Mouse (Mus musculus): ENCODE data around the gene Zfp605. TPM values are rescaled to one million over a fixed set of nuclear protein-coding genes. Genes with fewer than 3 reads are reported as not detected.

Gene Zfp605
- polyA plus RNA-seq, 1 experiment from 2014 or later = 12.5 TPM

Other genes with a start within 250 kb of the Zfp605 start
- gene Gm15446, start 186.7 kb upstream of the Zfp605 start, polyA plus RNA-seq (2016; fragmentation: Nextera tagmentation; extraction: Ambion mirVana) = 0.52 and 0.53 TPM in 2 replicates
- gene Zfp932, start 113.6 kb upstream of the Zfp605 start, polyA plus RNA-seq (2016; fragmentation: Nextera tagmentation; extraction: Ambion mirVana) = 22.2 and 25.1 TPM in 2 replicates
- 5.4 and 7.5 TPM in 2 replicates for gene Gm17655, start 37.6 kb upstream of the Zfp605 start, polyA plus RNA-seq (2016; fragmentation: Nextera tagmentation; extraction: Ambion mirVana)
- 1.0 and 1.1 TPM in 2 replicates for gene Gm35315, start 15.7 kb upstream of the Zfp605 start, polyA plus RNA-seq (2016; fragmentation: Nextera tagmentation; extraction: Ambion mirVana)
- gene Plcxd1, start 10.1 kb upstream of the Zfp605 start, polyA plus RNA-seq (2016; fragmentation: Nextera tagmentation; extraction: Ambion mirVana) = 1.3 and 1.6 TPM in 2 replicates
- 53.7 and 55.8 TPM in 2 replicates for gene Gtpbp6, start 1.9 kb upstream of the Zfp605 start, polyA plus RNA-seq (2016; fragmentation: Nextera tagmentation; extraction: Ambion mirVana)
- 92.4 and 93.5 TPM in 2 replicates for gene Chfr, start 25.8 kb downstream of the Zfp605 start, polyA plus RNA-seq (2016; fragmentation: Nextera tagmentation; extraction: Ambion mirVana)
- 29.1 and 30.7 TPM in 2 replicates for gene Golga3, start 66.6 kb downstream of the Zfp605 start, polyA plus RNA-seq (2016; fragmentation: Nextera tagmentation; extraction: Ambion mirVana)
- gene Ankle2, start 120.9 kb downstream of the Zfp605 start, polyA plus RNA-seq (2016; fragmentation: Nextera tagmentation; extraction: Ambion mirVana) = 36.7 and 38.6 TPM in 2 replicates
- 77.5 and 81.0 TPM in 2 replicates for gene Pgam5, start 159.8 kb downstream of the Zfp605 start, polyA plus RNA-seq (2016; fragmentation: Nextera tagmentation; extraction: Ambion mirVana)
- 7.4 and 9.5 TPM in 2 replicates for gene Pxmp2, start 176.1 kb downstream of the Zfp605 start, polyA plus RNA-seq (2016; fragmentation: Nextera tagmentation; extraction: Ambion mirVana)
- gene Pole, start 176.2 kb downstream of the Zfp605 start, polyA plus RNA-seq (2016; fragmentation: Nextera tagmentation; extraction: Ambion mirVana) = 18.7 and 21.8 TPM in 2 replicates
- gene P2rx2, start 233.1 kb downstream of the Zfp605 start, polyA plus RNA-seq (2016; fragmentation: Nextera tagmentation; extraction: Ambion mirVana) = 2.1 and 3.2 TPM in 2 replicates
- not detected in 2 replicates for gene Lrcol1, start 234.6 kb downstream of the Zfp605 start, polyA plus RNA-seq (2016; fragmentation: Nextera tagmentation; extraction: Ambion mirVana)

Data from hindbrain, embryonic 12.5 days (tissue).